Mouse (Mus musculus) c-Kit-positive CD71-positive TER-119-positive erythroid progenitor cells, embryonic 14.5 days (primary cell): ENCODE measurements around the gene Ryk.

Source experiments
- DNase-seq: peaks from one replicate; pipeline ENCODE4 v3.0.0-alpha.2; 2013; ENCODE audit warnings: low spot score

Ryk gene

DNA sequence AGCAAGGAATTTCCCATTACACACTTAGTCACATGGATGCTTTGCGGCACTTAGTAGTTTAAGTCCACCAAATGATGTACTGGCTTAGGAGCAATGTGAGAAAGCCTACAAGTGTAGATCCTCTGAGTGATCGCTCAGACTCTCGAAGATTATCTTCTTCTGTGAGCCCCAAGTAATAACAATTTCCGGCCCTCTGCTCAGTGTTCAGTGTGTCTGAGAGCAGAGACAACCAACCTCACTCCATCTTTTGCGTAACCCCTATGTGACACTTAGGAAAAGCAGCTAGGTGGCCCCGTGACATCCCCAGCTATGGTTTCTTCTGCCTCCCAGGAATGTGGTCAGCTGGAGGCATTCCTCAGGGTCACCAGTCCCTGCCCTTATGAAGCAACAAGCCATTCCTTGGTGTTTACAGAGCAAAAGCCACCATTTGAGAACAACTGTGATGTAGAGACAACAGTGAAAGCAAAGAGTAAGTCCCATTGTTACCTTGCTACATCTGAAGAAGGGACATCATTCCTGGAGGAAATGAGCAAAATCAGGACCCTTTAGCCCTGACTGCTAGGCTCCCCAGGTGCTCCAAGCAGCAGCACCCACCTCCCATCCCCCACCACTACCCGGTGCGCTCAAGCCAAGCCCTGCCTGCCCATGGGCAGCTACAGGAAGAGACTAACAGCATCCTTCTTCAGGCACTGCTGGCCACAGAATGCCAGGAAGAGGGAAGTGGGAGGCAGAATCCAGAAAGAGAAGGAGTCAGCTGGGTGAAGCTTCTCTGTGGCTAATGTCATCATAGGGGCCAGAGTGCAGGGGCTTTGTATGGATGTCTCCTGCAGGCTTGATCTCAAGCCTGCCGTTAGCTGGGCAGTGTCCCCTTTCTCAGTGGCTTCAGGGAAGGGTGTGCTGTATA, 116.6 kb downstream of the Ryk start:
- DNase-seq, result no peak

DNA sequence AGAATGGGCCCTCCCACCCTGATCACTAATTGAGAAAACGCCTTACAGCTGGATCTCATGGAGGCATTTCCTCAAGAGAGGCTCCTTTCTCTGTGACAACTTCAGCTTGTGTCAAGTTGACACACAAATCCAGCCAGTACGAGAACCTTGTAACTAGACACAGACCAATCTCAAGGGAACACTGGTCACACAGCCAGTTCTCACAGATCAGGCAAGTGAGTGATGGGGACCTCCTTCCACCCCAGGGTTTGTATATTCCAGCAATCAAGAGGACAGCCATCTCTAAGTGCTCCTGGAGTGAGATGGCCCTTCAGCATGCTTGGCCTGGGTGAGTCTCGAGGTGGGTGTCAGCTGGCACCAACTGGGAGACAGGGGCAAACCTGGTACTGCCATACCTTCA, 121.1 kb downstream of the Ryk start:
- DNase-seq, result no peak
